ENCODE assay signal across 12 mouse cellular contexts in the genomic region with DNA sequence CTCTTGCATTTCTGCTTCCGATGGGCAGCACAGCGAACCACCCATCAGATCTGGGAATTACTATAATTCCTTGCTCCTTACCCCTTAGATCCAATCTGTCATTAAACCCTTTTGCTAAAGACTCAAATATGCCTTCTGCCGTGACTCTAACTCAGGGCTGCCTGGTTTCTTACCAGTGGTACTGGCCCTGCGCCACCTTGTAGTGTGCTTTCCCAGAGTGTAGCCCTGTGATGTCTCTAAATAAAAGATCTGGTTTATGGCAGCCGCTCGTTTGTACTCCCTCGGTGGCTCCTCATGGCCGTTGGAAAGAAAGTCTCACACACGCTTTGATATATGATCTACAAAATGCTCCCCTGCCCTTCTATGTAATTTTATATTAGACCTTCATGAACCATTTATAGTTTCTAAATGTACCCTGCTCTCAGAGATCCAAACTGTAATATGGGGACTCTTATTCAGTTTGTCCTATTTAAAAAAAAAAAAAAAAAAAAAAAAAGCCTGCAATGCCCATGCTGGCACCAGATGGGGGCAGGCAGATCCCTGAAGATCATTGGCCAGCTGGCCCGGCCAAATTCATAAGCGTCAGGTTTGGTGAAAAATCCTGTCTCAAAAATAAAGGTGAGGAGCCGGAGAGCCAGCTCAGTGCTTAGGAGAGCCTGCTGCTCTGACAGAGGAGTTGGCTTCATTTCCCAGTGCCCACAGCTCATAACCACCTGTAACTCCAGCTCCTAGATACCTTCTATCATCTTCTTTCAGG.
DNase-seq lines count a peak whose midpoint lies in the region; ATAC-seq lines count a peak whose summit lies in the region.
"Had no signal": no experiment of that assay in that cellular context is flagged by ENCODE, and none has a peak within 500 bp of the region (broad histone marks: within the 10 kb centered on the region; RNA-seq: fewer than 3 reads in every experiment).

No protein-coding gene starts in this region.

- no peak for ATAC-seq in kidney, embryonic 16.5 days (ENCODE audit: low FRiP score, low TSS enrichment)
- ATAC-seq: forebrain, embryonic 13.5 days; midbrain, embryonic 15.5 days had no signal

- no peaks in the 10 kb centered on the region for H3K4me1 ChIP-seq in kidney, embryonic 16.5 days (ENCODE audit: insufficient read depth, low read length)
- H3K4me1 ChIP-seq: forebrain, embryonic 13.5 days had no signal

- no peak overlapping the region for H3K4me2 ChIP-seq in kidney, embryonic 16.5 days (replicated peaks; ENCODE audit: low read depth, low read length)
- H3K4me2 ChIP-seq: forebrain, embryonic 13.5 days; midbrain, embryonic 15.5 days had no signal

- no peak overlapping the region for H3K4me3 ChIP-seq in kidney, embryonic 16.5 days (ENCODE audit: low read length)
- H3K4me3 ChIP-seq: forebrain, embryonic 13.5 days; heart, embryonic 10.5 days; midbrain, embryonic 15.5 days had no signal

- H3K27ac ChIP-seq in kidney, embryonic 16.5 days (ENCODE audit: low read length): no peak overlapping the region
- H3K27ac ChIP-seq: forebrain, embryonic 13.5 days; heart, embryonic 10.5 days; midbrain, embryonic 15.5 days had no signal

- 52% methylated on average over 12 of the region's 12 CpGs for WGBS in kidney, embryonic 16.5 days

- DNase-seq in adrenal gland, postnatal 14 days: peak; percentile 48
- DNase-seq in adrenal gland, adult 8-10 months: no peak
- peak; percentile 24 for DNase-seq in kidney, adult 9 months
- peak; percentile 51 to 66 for DNase-seq in right cerebral cortex, postnatal 10 days (ENCODE audit: low spot score in 2 of 2)
- DNase-seq in right cerebral cortex, postnatal 14 days: no peak
- no peak for DNase-seq in thymus, postnatal 25 days
- DNase-seq in neural tube, embryonic 10.5 days (ENCODE audit: extremely low spot score, low spot score): no peak
- DNase-seq: layer of hippocampus, adult 9-11 months had no signal

- H3K36me3 ChIP-seq in kidney, embryonic 16.5 days (ENCODE audit: insufficient read depth, low read length): no peaks in the 10 kb centered on the region
- H3K36me3 ChIP-seq: heart, embryonic 10.5 days; midbrain, embryonic 15.5 days had no signal

- H3K9ac ChIP-seq in kidney, embryonic 16.5 days (replicated peaks; ENCODE audit: low read length): no peak overlapping the region
- H3K9ac ChIP-seq: forebrain, embryonic 13.5 days; midbrain, embryonic 15.5 days had no signal

- H3K27me3 ChIP-seq in kidney, embryonic 16.5 days (ENCODE audit: insufficient read depth, low read length): no peaks in the 10 kb centered on the region
- H3K27me3 ChIP-seq: forebrain, embryonic 13.5 days; midbrain, embryonic 15.5 days had no signal

- no peaks in the 10 kb centered on the region for H3K9me3 ChIP-seq in kidney, embryonic 16.5 days (ENCODE audit: low read length)
- H3K9me3 ChIP-seq: forebrain, embryonic 13.5 days; heart, embryonic 10.5 days; midbrain, embryonic 15.5 days had no signal

Comparison
In these comparisons a context has a peak if more than half of its experiments do, and no peak if none do; other contexts are left out.
1. DNase-seq: peak in adrenal gland, postnatal 14 days (single experiment), kidney, adult 9 months (single experiment) and right cerebral cortex, postnatal 10 days (2 of 2); none in adrenal gland, adult 8-10 months (single experiment), right cerebral cortex, postnatal 14 days (single experiment), thymus, postnatal 25 days (single experiment) and neural tube, embryonic 10.5 days (single experiment).